Mouse (Mus musculus): ENCODE measurements at regions not wholly inside any gene's neighbourhood (a gene's known extent, or its start where the extent isn't known, plus 50 kb on each side); places are given as distances from the start of the nearest gene placed in this dataset.

- peak; percentile 20 for DNase-seq (ENCODE audit: extremely low read depth, low read depth)
Measured at GRCm38 (mm10) chr3:111553358-111553757, 1302.6 kb upstream of the Prmt6 start.
